Mouse (Mus musculus) left cerebral cortex, adult 9 months (tissue): ENCODE results near the gene Olfr402.
"Not testable (repeated sequence)": the region's sequence is repeated elsewhere in the genome, so short reads cannot be mapped to it uniquely, and the experiment has no call there.

ENCODE experiments used
- DNase-seq, 2 experiments: peaks; one replicate each; pipeline ENCODE4 v3.0.0; 2022; ENCODE audit warnings: low spot score in 2 of 2

The Olfr402 gene

GRCm38 (mm10) chr11:74153229-74153628 lies at the start of gene Olfr402:
Gene Olfr402 (plus strand): TSS chr11:74153529.
- no peak for DNase-seq

GRCm38 (mm10) chr11:74105066-74105465 lies 48.3 kb upstream of the Olfr402 start:
- DNase-seq, result no peak

GRCm38 (mm10) chr11:74113412-74113811 lies 39.9 kb upstream of the Olfr402 start, which contains the start of gene Olfr401:
Gene Olfr401 (plus strand): TSS chr11:74113712.
- DNase-seq, result no peak

GRCm38 (mm10) chr11:74140001-74140400 lies 13.3 kb upstream of the Olfr402 start:
- not testable (repeated sequence) for DNase-seq

GRCm38 (mm10) chr11:74145866-74146265 lies 7.5 kb upstream of the Olfr402 start:
- no peak for DNase-seq

GRCm38 (mm10) chr11:74168771-74169170 lies 15.4 kb downstream of the Olfr402 start:
- DNase-seq, result no peak

- no peak for DNase-seq
These were observed 29.8 kb downstream of the Olfr402 start for GRCm38 (mm10) chr11:74183168-74183567.

- no peak for DNase-seq
These were observed 30.4 kb downstream of the Olfr402 start for GRCm38 (mm10) chr11:74183745-74184144.

GRCm38 (mm10) chr11:74185949-74186348 lies 32.6 kb downstream of the Olfr402 start, which contains the start of gene Olfr403:
Gene Olfr403 (plus strand): TSS chr11:74186249.
- no peak for DNase-seq
